Mouse (Mus musculus): ENCODE measurements at regions not wholly inside any gene's neighbourhood (a gene's known extent, or its start where the extent isn't known, plus 50 kb on each side); places are given as distances from the start of the nearest gene placed in this dataset.

GRCm38 (mm10) chr5:39931890-39932289, 176.6 kb upstream of the Hs3st1 start:
- TF ChIP-seq CTCF (IDR thresholded peaks at IDR 0.05; ENCODE audit: extremely low read depth, insufficient read depth, insufficient read length, insufficient replicate concordance) (no peak), POLR2A (IDR thresholded peaks at IDR 0.05; ENCODE audit: low read depth, low read length) (no peak)
- Histone ChIP-seq H3K4me1 (ENCODE audit: control insufficient read depth, insufficient read depth, insufficient read length) (no peaks in the 10 kb centered on the region), H3K4me3 (ENCODE audit: extremely low read depth, insufficient read depth, insufficient read length) (no peak overlapping the region), H3K27me3 (ENCODE audit: control insufficient read depth, insufficient read depth, low read length) (no peaks in the 10 kb centered on the region), H3K27ac (ENCODE audit: insufficient read depth, low read length) (no peak overlapping the region), H3K36me3 (ENCODE audit: control insufficient read depth, insufficient read depth, low read length) (no peaks in the 10 kb centered on the region)
- 82% methylated on average over 2 of the region's 2 CpGs for WGBS
- no peak for DNase-seq (ENCODE audit: low read depth in 1 of 2, low spot score in 2 of 2)

- no peaks in the 10 kb centered on the region for H3K4me1 ChIP-seq (ENCODE audit: control insufficient read depth, insufficient read depth, insufficient read length)
- no peak overlapping the region for H3K27ac ChIP-seq (ENCODE audit: insufficient read depth, low read length)
- H3K4me3 ChIP-seq (ENCODE audit: extremely low read depth, insufficient read depth, insufficient read length) = no peak overlapping the region
- no peaks in the 10 kb centered on the region for H3K36me3 ChIP-seq (ENCODE audit: control insufficient read depth, insufficient read depth, low read length)
- no peak for DNase-seq (ENCODE audit: low read depth in 1 of 2, low spot score in 2 of 2)
- TF ChIP-seq POLR2A (IDR thresholded peaks at IDR 0.05; ENCODE audit: low read depth, low read length) (no peak), CTCF (IDR thresholded peaks at IDR 0.05; ENCODE audit: extremely low read depth, insufficient read depth, insufficient read length, insufficient replicate concordance) (no peak)
- WGBS = 81% methylated on average over 1 of the region's 1 CpGs
- H3K27me3 ChIP-seq (ENCODE audit: control insufficient read depth, insufficient read depth, low read length) = no peaks in the 10 kb centered on the region
Observed at GRCm38 (mm10) chr5:39909369-39909768, 154.1 kb upstream of the Hs3st1 start.

- TF ChIP-seq CTCF (IDR thresholded peaks at IDR 0.05; ENCODE audit: extremely low read depth, insufficient read depth, insufficient read length, insufficient replicate concordance) (no peak), POLR2A (IDR thresholded peaks at IDR 0.05; ENCODE audit: low read depth, low read length) (no peak)
- Histone ChIP-seq H3K36me3 (ENCODE audit: control insufficient read depth, insufficient read depth, low read length) (no peaks in the 10 kb centered on the region), H3K4me1 (ENCODE audit: control insufficient read depth, insufficient read depth, insufficient read length) (no peaks in the 10 kb centered on the region), H3K4me3 (ENCODE audit: extremely low read depth, insufficient read depth, insufficient read length) (no peak overlapping the region), H3K27ac (ENCODE audit: insufficient read depth, low read length) (no peak overlapping the region), H3K27me3 (ENCODE audit: control insufficient read depth, insufficient read depth, low read length) (no peaks in the 10 kb centered on the region)
- no peak for DNase-seq (ENCODE audit: low read depth in 1 of 2, low spot score in 2 of 2)
- whole genome bisulfite sequencing = 84% methylated on average over 2 of the region's 2 CpGs
Observed at GRCm38 (mm10) chr5:39871723-39872085, 116.4 kb upstream of the Hs3st1 start.

GRCm38 (mm10) chr5:39870835-39871722, 115.8 kb upstream of the Hs3st1 start:
- 90% methylated on average over 10 of the region's 10 CpGs for WGBS
- H3K27ac ChIP-seq (ENCODE audit: insufficient read depth, low read length) = no peak overlapping the region
- DNase-seq (ENCODE audit: low read depth in 1 of 2, low spot score in 2 of 2) = no peak
- no peaks in the 10 kb centered on the region for H3K4me1 ChIP-seq (ENCODE audit: control insufficient read depth, insufficient read depth, insufficient read length)
- no peak overlapping the region for H3K4me3 ChIP-seq (ENCODE audit: extremely low read depth, insufficient read depth, insufficient read length)
- no peaks in the 10 kb centered on the region for H3K36me3 ChIP-seq (ENCODE audit: control insufficient read depth, insufficient read depth, low read length)
- TF ChIP-seq CTCF (IDR thresholded peaks at IDR 0.05; ENCODE audit: extremely low read depth, insufficient read depth, insufficient read length, insufficient replicate concordance) (no peak), POLR2A (IDR thresholded peaks at IDR 0.05; ENCODE audit: low read depth, low read length) (no peak)
- no peaks in the 10 kb centered on the region for H3K27me3 ChIP-seq (ENCODE audit: control insufficient read depth, insufficient read depth, low read length)

- 79% methylated on average over 2 of the region's 2 CpGs for WGBS
- H3K4me1 ChIP-seq (ENCODE audit: control insufficient read depth, insufficient read depth, insufficient read length) = no peaks in the 10 kb centered on the region
Observed at GRCm38 (mm10) chr5:39857192-39857591, 101.9 kb upstream of the Hs3st1 start.

GRCm38 (mm10) chr5:39856616-39857156, 101.4 kb upstream of the Hs3st1 start:
- no peak for TF ChIP-seq POLR2A (IDR thresholded peaks at IDR 0.05; ENCODE audit: low read depth, low read length)
- TF ChIP-seq CTCF (IDR thresholded peaks at IDR 0.05; ENCODE audit: extremely low read depth, insufficient read depth, insufficient read length, insufficient replicate concordance) = no peak
- Histone ChIP-seq H3K27me3 (ENCODE audit: control insufficient read depth, insufficient read depth, low read length) (no peaks in the 10 kb centered on the region), H3K4me3 (ENCODE audit: extremely low read depth, insufficient read depth, insufficient read length) (no peak overlapping the region), H3K27ac (ENCODE audit: insufficient read depth, low read length) (no peak overlapping the region), H3K4me1 (ENCODE audit: control insufficient read depth, insufficient read depth, insufficient read length) (no peaks in the 10 kb centered on the region), H3K36me3 (ENCODE audit: control insufficient read depth, insufficient read depth, low read length) (no peaks in the 10 kb centered on the region)
- DNase-seq (ENCODE audit: low read depth in 1 of 2, low spot score in 2 of 2) = no peak
- WGBS = 86% methylated on average over 3 of the region's 3 CpGs

More at GRCm38 (mm10) chr5:39857192-39857591, 101.9 kb upstream of the Hs3st1 start:
- Histone ChIP-seq H3K27me3 (ENCODE audit: control insufficient read depth, insufficient read depth, low read length) (no peaks in the 10 kb centered on the region), H3K4me3 (ENCODE audit: extremely low read depth, insufficient read depth, insufficient read length) (no peak overlapping the region), H3K27ac (ENCODE audit: insufficient read depth, low read length) (no peak overlapping the region), H3K36me3 (ENCODE audit: control insufficient read depth, insufficient read depth, low read length) (no peaks in the 10 kb centered on the region)
- TF ChIP-seq POLR2A (IDR thresholded peaks at IDR 0.05; ENCODE audit: low read depth, low read length) = no peak
- no peak for TF ChIP-seq CTCF (IDR thresholded peaks at IDR 0.05; ENCODE audit: extremely low read depth, insufficient read depth, insufficient read length, insufficient replicate concordance)
- no peak for DNase-seq (ENCODE audit: low read depth in 1 of 2, low spot score in 2 of 2)
